Mouse (Mus musculus) spleen, postnatal 14 days (tissue): ENCODE results near the gene Taar5.

Experiments used
- DNase-seq, 2 experiments: peaks; one replicate each; pipeline ENCODE4 v3.0.0; 2021 to 2022; ENCODE audit warnings: low spot score in 2 of 2

Taar5 gene

GRCm38 (mm10) chr10:24008143-24008542 is 37.6 kb downstream of the Taar5 start:
- no peak for DNase-seq
